Mouse (Mus musculus) liver, embryonic 14.5 days (tissue): ENCODE results near the gene Cemip.

ENCODE experiments used
- CTCF ChIP-seq: IDR thresholded peaks from 2 replicates; pipeline ENCODE4 v1.5.1; 2016; ENCODE audit warnings: antibody characterized with exemption, low read depth, control low read depth
- EP300 ChIP-seq: IDR thresholded peaks from 2 replicates; pipeline ENCODE4 v1.6.1; 2016; ENCODE audit warnings: antibody characterized with exemption, low read depth

GRCm38 (mm10) chr7:84119216-84120105 is 33.2 kb upstream of the Cemip start:
- TF ChIP-seq CTCF (no peak), EP300 (no peak)
